Mouse (Mus musculus): ENCODE measurements around the gene Gm37240. TPM values are rescaled to one million over a fixed set of nuclear protein-coding genes. Genes with fewer than 3 reads are reported as not detected.

The Gm37240 gene
- total RNA-seq, 1 experiment: 1.2 TPM

GRCm38 (mm10) chr3:84826405-84826804 lies 1060.9 kb downstream of the Gm37240 start:
- Histone ChIP-seq H3K4me1 (ENCODE audit: control insufficient read depth in 2 of 2, insufficient read depth in 2 of 2, low read length in 2 of 2, poor library complexity in 1 of 2) (peaks cover 2 to 9% of the 10 kb centered on the region in 2 experiments; a peak in 2 of 4 replicates), H3K4me3 (ENCODE audit: insufficient read depth in 1 of 2, low read depth in 1 of 2, low read length in 2 of 2, poor library complexity in 1 of 2, severe bottlenecking in 1 of 2) (no peak overlapping the region), H3K9me3 (ENCODE audit: control insufficient read depth, insufficient read depth, low read depth, low read length) (no peaks in the 10 kb centered on the region), H3K27ac (ENCODE audit: insufficient read depth, low read depth, low read length, poor library complexity, severe bottlenecking) (no peak overlapping the region), H3K9ac (ENCODE audit: insufficient read depth, low read depth, low read length, poor library complexity, severe bottlenecking) (no peak overlapping the region), H3K36me3 (ENCODE audit: control insufficient read depth, insufficient read depth, low read length, poor library complexity, severe bottlenecking) (no peaks in the 10 kb centered on the region)
- in situ Hi-C loops (cut with MboI; ENCODE audit: low sequenced_read_pairs in 2 of 2, unreplicated experiment in 2 of 2): no loop called here
- DNase-seq (ENCODE audit: low read depth, low spot score): no peak
- TF ChIP-seq ZNF384 (IDR thresholded peaks at IDR 0.05; ENCODE audit: low read depth, low read length): no peak
- TF ChIP-seq CHD2 (IDR thresholded peaks at IDR 0.05; ENCODE audit: low read depth, low read length): no peak
- no peak for TF ChIP-seq ZC3H11A (IDR thresholded peaks at IDR 0.05; ENCODE audit: borderline replicate concordance, low read depth, low read length)
- no peak for TF ChIP-seq HCFC1 (IDR thresholded peaks at IDR 0.05; ENCODE audit: borderline replicate concordance, insufficient read depth, low read length)
- no peak for TF ChIP-seq MAFK (IDR thresholded peaks at IDR 0.05; ENCODE audit: insufficient read depth, low read depth, low read length)

GRCm38 (mm10) chr3:84825990-84826389 lies 1061.3 kb downstream of the Gm37240 start:
- Histone ChIP-seq H3K4me1 (ENCODE audit: control insufficient read depth in 2 of 2, insufficient read depth in 2 of 2, low read length in 2 of 2, poor library complexity in 1 of 2) (peaks cover 2 to 9% of the 10 kb centered on the region in 2 experiments; a peak in 3 of 4 replicates), H3K9ac (ENCODE audit: insufficient read depth, low read depth, low read length, poor library complexity, severe bottlenecking) (no peak overlapping the region), H3K9me3 (ENCODE audit: control insufficient read depth, insufficient read depth, low read depth, low read length) (no peaks in the 10 kb centered on the region), H3K4me3 (ENCODE audit: insufficient read depth in 1 of 2, low read depth in 1 of 2, low read length in 2 of 2, poor library complexity in 1 of 2, severe bottlenecking in 1 of 2) (no peak overlapping the region), H3K27ac (ENCODE audit: insufficient read depth, low read depth, low read length, poor library complexity, severe bottlenecking) (no peak overlapping the region; the same call in 1 of the 2 replicates), H3K36me3 (ENCODE audit: control insufficient read depth, insufficient read depth, low read length, poor library complexity, severe bottlenecking) (no peaks in the 10 kb centered on the region)
- DNase-seq (ENCODE audit: low read depth, low spot score): no peak
- TF ChIP-seq ZNF384 (IDR thresholded peaks at IDR 0.05; ENCODE audit: low read depth, low read length) (no peak), HCFC1 (IDR thresholded peaks at IDR 0.05; ENCODE audit: borderline replicate concordance, insufficient read depth, low read length) (no peak), ZC3H11A (IDR thresholded peaks at IDR 0.05; ENCODE audit: borderline replicate concordance, low read depth, low read length) (no peak), CHD2 (IDR thresholded peaks at IDR 0.05; ENCODE audit: low read depth, low read length) (no peak), MAFK (IDR thresholded peaks at IDR 0.05; ENCODE audit: insufficient read depth, low read depth, low read length) (no peak)
- in situ Hi-C loops (cut with MboI; ENCODE audit: low sequenced_read_pairs in 2 of 2, unreplicated experiment in 2 of 2): no loop called here

- H3K36me3 ChIP-seq (ENCODE audit: control insufficient read depth, insufficient read depth, low read length, poor library complexity, severe bottlenecking): no peaks in the 10 kb centered on the region
- in situ Hi-C loops (cut with MboI; ENCODE audit: low sequenced_read_pairs in 2 of 2, unreplicated experiment in 2 of 2): no loop called here
- no peak overlapping the region for H3K4me3 ChIP-seq (ENCODE audit: insufficient read depth in 1 of 2, low read depth in 1 of 2, low read length in 2 of 2, poor library complexity in 1 of 2, severe bottlenecking in 1 of 2)
- no peaks in the 10 kb centered on the region for H3K9me3 ChIP-seq (ENCODE audit: control insufficient read depth, insufficient read depth, low read depth, low read length)
- DNase-seq (ENCODE audit: low read depth, low spot score): no peak
- H3K9ac ChIP-seq (ENCODE audit: insufficient read depth, low read depth, low read length, poor library complexity, severe bottlenecking): no peak overlapping the region
- 0 out of 2 replicates have a peak overlapping the region, but pooled peaks have one; percentile 4 for H3K27ac ChIP-seq (ENCODE audit: insufficient read depth, low read depth, low read length, poor library complexity, severe bottlenecking)
- peaks cover 3 to 5% of the 10 kb centered on the region in 2 experiments for H3K4me1 ChIP-seq (ENCODE audit: control insufficient read depth in 2 of 2, insufficient read depth in 2 of 2, low read length in 2 of 2, poor library complexity in 1 of 2)
- no peak for TF ChIP-seq ZC3H11A (IDR thresholded peaks at IDR 0.05; ENCODE audit: borderline replicate concordance, low read depth, low read length)
- TF ChIP-seq ZNF384 (IDR thresholded peaks at IDR 0.05; ENCODE audit: low read depth, low read length): no peak
- no peak for TF ChIP-seq MAFK (IDR thresholded peaks at IDR 0.05; ENCODE audit: insufficient read depth, low read depth, low read length)
- TF ChIP-seq CHD2 (IDR thresholded peaks at IDR 0.05; ENCODE audit: low read depth, low read length): no peak
- TF ChIP-seq HCFC1 (IDR thresholded peaks at IDR 0.05; ENCODE audit: borderline replicate concordance, insufficient read depth, low read length): no peak
Measured at GRCm38 (mm10) chr3:84820654-84821201, 1066.6 kb downstream of the Gm37240 start.

- Histone ChIP-seq H3K27ac (ENCODE audit: insufficient read depth, low read depth, low read length, poor library complexity, severe bottlenecking) (no peak overlapping the region), H3K4me1 (ENCODE audit: control insufficient read depth in 2 of 2, insufficient read depth in 2 of 2, low read length in 2 of 2, poor library complexity in 1 of 2) (peaks cover 2 to 9% of the 10 kb centered on the region in 2 experiments; a peak in 3 of 4 replicates), H3K9me3 (ENCODE audit: control insufficient read depth, insufficient read depth, low read depth, low read length) (no peaks in the 10 kb centered on the region), H3K9ac (ENCODE audit: insufficient read depth, low read depth, low read length, poor library complexity, severe bottlenecking) (no peak overlapping the region), H3K4me3 (ENCODE audit: insufficient read depth in 1 of 2, low read depth in 1 of 2, low read length in 2 of 2, poor library complexity in 1 of 2, severe bottlenecking in 1 of 2) (no peak overlapping the region), H3K36me3 (ENCODE audit: control insufficient read depth, insufficient read depth, low read length, poor library complexity, severe bottlenecking) (no peaks in the 10 kb centered on the region)
- no peak for DNase-seq (ENCODE audit: low read depth, low spot score)
- TF ChIP-seq MAFK (IDR thresholded peaks at IDR 0.05; ENCODE audit: insufficient read depth, low read depth, low read length) (no peak), ZC3H11A (IDR thresholded peaks at IDR 0.05; ENCODE audit: borderline replicate concordance, low read depth, low read length) (no peak), CHD2 (IDR thresholded peaks at IDR 0.05; ENCODE audit: low read depth, low read length) (no peak), HCFC1 (IDR thresholded peaks at IDR 0.05; ENCODE audit: borderline replicate concordance, insufficient read depth, low read length) (no peak), ZNF384 (IDR thresholded peaks at IDR 0.05; ENCODE audit: low read depth, low read length) (no peak)
- in situ Hi-C loops (cut with MboI; ENCODE audit: low sequenced_read_pairs in 2 of 2, unreplicated experiment in 2 of 2): no loop called here
Measured at GRCm38 (mm10) chr3:84816951-84817350, 1070.4 kb downstream of the Gm37240 start.

Measured in ES-E14 (cell line).